Mouse (Mus musculus): ENCODE results near the gene Rbms3. TPM values are rescaled to one million over a fixed set of nuclear protein-coding genes. Genes with fewer than 3 reads are reported as not detected.

Rbms3 gene
- polyA plus RNA-seq, 1 experiment from 2014 or later: 38.4 TPM

- ATAC-seq (ENCODE audit: low FRiP score): no peak
- Histone ChIP-seq H3K4me2 (replicated peaks; ENCODE audit: low read depth, low read length) (no peak overlapping the region), H3K27ac (ENCODE audit: low read depth, low read length) (no peak overlapping the region), H3K4me3 (ENCODE audit: low read depth, low read length) (no peak overlapping the region), H3K9ac (ENCODE audit: low read depth, low read length) (no peak overlapping the region), H3K27me3 (ENCODE audit: control insufficient read depth, insufficient read depth, low read length) (no peaks in the 10 kb centered on the region), H3K4me1 (replicated peaks; ENCODE audit: control insufficient read depth, insufficient read depth, low read length) (no peaks in the 10 kb centered on the region), H3K36me3 (ENCODE audit: control insufficient read depth, insufficient read depth, low read length) (no peaks in the 10 kb centered on the region), H3K9me3 (ENCODE audit: control insufficient read depth, low read length) (no peaks in the 10 kb centered on the region)
- 72% methylated on average over 2 of the region's 2 CpGs for WGBS
- DNase-seq (ENCODE audit: low spot score): no peak
These were observed 514.1 kb downstream of the Rbms3 start for GRCm38 (mm10) chr9:117115609-117116008.

GRCm38 (mm10) chr9:117113592-117113991, 516.1 kb downstream of the Rbms3 start:
- H3K27ac ChIP-seq (ENCODE audit: low read depth, low read length): no peak overlapping the region
- ATAC-seq (ENCODE audit: low FRiP score) (no peak), DNase-seq (ENCODE audit: low spot score) (no peak)
- no peaks in the 10 kb centered on the region for H3K4me1 ChIP-seq (replicated peaks; ENCODE audit: control insufficient read depth, insufficient read depth, low read length)
- no peak overlapping the region for H3K4me3 ChIP-seq (ENCODE audit: low read depth, low read length)
- 57% methylated on average over 2 of the region's 2 CpGs for WGBS
- H3K4me2 ChIP-seq (replicated peaks; ENCODE audit: low read depth, low read length): no peak overlapping the region
- H3K36me3 ChIP-seq (ENCODE audit: control insufficient read depth, insufficient read depth, low read length): no peaks in the 10 kb centered on the region
- no peaks in the 10 kb centered on the region for H3K9me3 ChIP-seq (ENCODE audit: control insufficient read depth, low read length)
- no peaks in the 10 kb centered on the region for H3K27me3 ChIP-seq (ENCODE audit: control insufficient read depth, insufficient read depth, low read length)
- H3K9ac ChIP-seq (ENCODE audit: low read depth, low read length): no peak overlapping the region

GRCm38 (mm10) chr9:117107926-117108325, 521.8 kb downstream of the Rbms3 start:
- DNase-seq (ENCODE audit: low spot score) (no peak), ATAC-seq (ENCODE audit: low FRiP score) (no peak)
- 87% methylated on average over 4 of the region's 4 CpGs for WGBS

GRCm38 (mm10) chr9:117102198-117102930, 527.3 kb downstream of the Rbms3 start:
- Histone ChIP-seq H3K4me1 (replicated peaks; ENCODE audit: control insufficient read depth, insufficient read depth, low read length) (no peaks in the 10 kb centered on the region), H3K27me3 (ENCODE audit: control insufficient read depth, insufficient read depth, low read length) (no peaks in the 10 kb centered on the region), H3K9ac (ENCODE audit: low read depth, low read length) (no peak overlapping the region), H3K4me3 (ENCODE audit: low read depth, low read length) (no peak overlapping the region), H3K4me2 (replicated peaks; ENCODE audit: low read depth, low read length) (no peak overlapping the region), H3K27ac (ENCODE audit: low read depth, low read length) (no peak overlapping the region), H3K36me3 (ENCODE audit: control insufficient read depth, insufficient read depth, low read length) (no peaks in the 10 kb centered on the region), H3K9me3 (ENCODE audit: control insufficient read depth, low read length) (no peaks in the 10 kb centered on the region)
- DNase-seq (ENCODE audit: low spot score) (peak; percentile 20), ATAC-seq (ENCODE audit: low FRiP score) (0 out of 2 replicates have a peak, but pooled peaks have one; percentile 27)
- 41% methylated on average over 19 of the region's 19 CpGs for WGBS

More at GRCm38 (mm10) chr9:117107926-117108325, 521.8 kb downstream of the Rbms3 start:
- no peaks in the 10 kb centered on the region for H3K4me1 ChIP-seq (replicated peaks; ENCODE audit: control insufficient read depth, insufficient read depth, low read length)
- no peak overlapping the region for H3K4me3 ChIP-seq (ENCODE audit: low read depth, low read length)
- H3K9me3 ChIP-seq (ENCODE audit: control insufficient read depth, low read length): no peaks in the 10 kb centered on the region
- no peak overlapping the region for H3K4me2 ChIP-seq (replicated peaks; ENCODE audit: low read depth, low read length)
- no peak overlapping the region for H3K27ac ChIP-seq (ENCODE audit: low read depth, low read length)
- H3K27me3 ChIP-seq (ENCODE audit: control insufficient read depth, insufficient read depth, low read length): no peaks in the 10 kb centered on the region
- no peaks in the 10 kb centered on the region for H3K36me3 ChIP-seq (ENCODE audit: control insufficient read depth, insufficient read depth, low read length)
- no peak overlapping the region for H3K9ac ChIP-seq (ENCODE audit: low read depth, low read length)

GRCm38 (mm10) chr9:117100181-117100580, 529.5 kb downstream of the Rbms3 start:
- H3K9ac ChIP-seq (ENCODE audit: low read depth, low read length): no peak overlapping the region
- no peaks in the 10 kb centered on the region for H3K9me3 ChIP-seq (ENCODE audit: control insufficient read depth, low read length)
- H3K4me2 ChIP-seq (replicated peaks; ENCODE audit: low read depth, low read length): no peak overlapping the region
- ATAC-seq (ENCODE audit: low FRiP score): no peak
- DNase-seq (ENCODE audit: low spot score): no peak
- no peaks in the 10 kb centered on the region for H3K36me3 ChIP-seq (ENCODE audit: control insufficient read depth, insufficient read depth, low read length)
- H3K27ac ChIP-seq (ENCODE audit: low read depth, low read length): no peak overlapping the region
- H3K4me1 ChIP-seq (replicated peaks; ENCODE audit: control insufficient read depth, insufficient read depth, low read length): no peaks in the 10 kb centered on the region
- 89% methylated on average over 5 of the region's 5 CpGs for WGBS
- no peaks in the 10 kb centered on the region for H3K27me3 ChIP-seq (ENCODE audit: control insufficient read depth, insufficient read depth, low read length)
- H3K4me3 ChIP-seq (ENCODE audit: low read depth, low read length): no peak overlapping the region

- Histone ChIP-seq H3K27ac (ENCODE audit: low read depth, low read length) (no peak overlapping the region), H3K27me3 (ENCODE audit: control insufficient read depth, insufficient read depth, low read length) (no peaks in the 10 kb centered on the region), H3K4me2 (replicated peaks; ENCODE audit: low read depth, low read length) (no peak overlapping the region), H3K9ac (ENCODE audit: low read depth, low read length) (no peak overlapping the region), H3K9me3 (ENCODE audit: control insufficient read depth, low read length) (no peaks in the 10 kb centered on the region), H3K36me3 (ENCODE audit: control insufficient read depth, insufficient read depth, low read length) (no peaks in the 10 kb centered on the region), H3K4me1 (replicated peaks; ENCODE audit: control insufficient read depth, insufficient read depth, low read length) (no peaks in the 10 kb centered on the region), H3K4me3 (ENCODE audit: low read depth, low read length) (no peak overlapping the region)
- no peak for ATAC-seq (ENCODE audit: low FRiP score)
- no peak for DNase-seq (ENCODE audit: low spot score)
- 89% methylated on average over 6 of the region's 6 CpGs for WGBS
These were observed 536.2 kb downstream of the Rbms3 start for GRCm38 (mm10) chr9:117093551-117093950.

GRCm38 (mm10) chr9:117092177-117092555, 537.5 kb downstream of the Rbms3 start:
- DNase-seq (ENCODE audit: low spot score) (no peak), ATAC-seq (ENCODE audit: low FRiP score) (no peak)
- no peak overlapping the region for H3K9ac ChIP-seq (ENCODE audit: low read depth, low read length)
- H3K27me3 ChIP-seq (ENCODE audit: control insufficient read depth, insufficient read depth, low read length): no peaks in the 10 kb centered on the region
- H3K4me3 ChIP-seq (ENCODE audit: low read depth, low read length): no peak overlapping the region
- H3K9me3 ChIP-seq (ENCODE audit: control insufficient read depth, low read length): no peaks in the 10 kb centered on the region
- no peak overlapping the region for H3K27ac ChIP-seq (ENCODE audit: low read depth, low read length)
- H3K4me2 ChIP-seq (replicated peaks; ENCODE audit: low read depth, low read length): no peak overlapping the region
- no peaks in the 10 kb centered on the region for H3K36me3 ChIP-seq (ENCODE audit: control insufficient read depth, insufficient read depth, low read length)
- 91% methylated on average over 8 of the region's 8 CpGs for WGBS
- H3K4me1 ChIP-seq (replicated peaks; ENCODE audit: control insufficient read depth, insufficient read depth, low read length): no peaks in the 10 kb centered on the region

- DNase-seq (ENCODE audit: low spot score): no peak
- H3K27ac ChIP-seq (ENCODE audit: low read depth, low read length): no peak overlapping the region
- 71% methylated on average over 9 of the region's 9 CpGs for WGBS
- H3K9me3 ChIP-seq (ENCODE audit: control insufficient read depth, low read length): no peaks in the 10 kb centered on the region
- H3K9ac ChIP-seq (ENCODE audit: low read depth, low read length): no peak overlapping the region
- no peak overlapping the region for H3K4me3 ChIP-seq (ENCODE audit: low read depth, low read length)
- H3K4me1 ChIP-seq (replicated peaks; ENCODE audit: control insufficient read depth, insufficient read depth, low read length): no peaks in the 10 kb centered on the region
- no peak overlapping the region for H3K4me2 ChIP-seq (replicated peaks; ENCODE audit: low read depth, low read length)
- H3K27me3 ChIP-seq (ENCODE audit: control insufficient read depth, insufficient read depth, low read length): no peaks in the 10 kb centered on the region
- H3K36me3 ChIP-seq (ENCODE audit: control insufficient read depth, insufficient read depth, low read length): no peaks in the 10 kb centered on the region
- no peak for ATAC-seq (ENCODE audit: low FRiP score)
These were observed 538.2 kb downstream of the Rbms3 start for GRCm38 (mm10) chr9:117091253-117092176.
